ENCODE assay signal across 13 mouse cellular contexts in genomic region chr3:153567512-153567911, GRCm38 (mm10).
DNase-seq lines count a peak whose midpoint lies in the region; ATAC-seq and TF ChIP-seq lines count a peak whose summit lies in the region.
"Had no signal": no experiment of that assay in that cellular context is flagged by ENCODE, and none has a peak within 500 bp of the region (broad histone marks: within the 10 kb centered on the region; RNA-seq: fewer than 3 reads in every experiment).

No protein-coding gene starts in this region.

- TF ChIP-seq CTCF in Patski (IDR thresholded peaks at IDR 0.05) = no peak

- H3K27me3 ChIP-seq in heart, embryonic 12.5 days (replicated peaks) = no peaks in the 10 kb centered on the region
- H3K27me3 ChIP-seq in lung, embryonic 16.5 days (ENCODE audit: control insufficient read depth, insufficient read depth, low read depth, low read length) = no peaks in the 10 kb centered on the region
- H3K27me3 ChIP-seq in Patski = no peaks in the 10 kb centered on the region
- H3K27me3 ChIP-seq: heart, embryonic 15.5 days had no signal

- no peak overlapping the region for H3K27ac ChIP-seq in heart, embryonic 12.5 days (ENCODE audit: poor library complexity, severe bottlenecking)
- H3K27ac ChIP-seq in lung, embryonic 16.5 days (ENCODE audit: low read length) = no peak overlapping the region
- H3K27ac ChIP-seq: heart, embryonic 15.5 days had no signal

- H3K4me3 ChIP-seq in heart, embryonic 12.5 days = no peak overlapping the region
- no peak overlapping the region for H3K4me3 ChIP-seq in lung, embryonic 16.5 days (ENCODE audit: low read length)
- H3K4me3 ChIP-seq: heart, embryonic 15.5 days; myocyte had no signal

- H3K4me1 ChIP-seq in heart, embryonic 12.5 days (replicated peaks) = peaks cover 15% of the 10 kb centered on the region
- 0 out of 2 replicates have a peak, but pooled peaks cover 5% of the 10 kb centered on the region for H3K4me1 ChIP-seq in lung, embryonic 16.5 days (replicated peaks; ENCODE audit: control insufficient read depth, insufficient read depth, low read length)

- WGBS in heart, embryonic 12.5 days = 81% methylated on average over 4 of the region's 4 CpGs
- 25% methylated on average over 4 of the region's 4 CpGs for WGBS in lung, embryonic 16.5 days

- CTCF ChIA-PET in Patski (lab: Charles Lee) = interaction anchor here (1.4 to 2.4 kb wide), 4 partner anchors 10 to 86 kb away, joined by 3 to 10 read pairs (median 8); no protein-coding TSS in a partner anchor

- no peaks in the 10 kb centered on the region for H3K36me3 ChIP-seq in heart, embryonic 12.5 days
- no peaks in the 10 kb centered on the region for H3K36me3 ChIP-seq in lung, embryonic 16.5 days (ENCODE audit: control insufficient read depth, insufficient read depth, low read length)
- H3K36me3 ChIP-seq: heart, embryonic 15.5 days had no signal

- in situ Hi-C loops in Patski (cut with MboI; ENCODE audit: low pct_unique_long_range_greater_than_20kb) = no loop called here

- DNase-seq in heart, adult 8-10 months (ENCODE audit: low spot score) = no peak
- no peak for DNase-seq in lung, postnatal 25 days (ENCODE audit: low spot score)
- DNase-seq in Patski (ENCODE audit: low read depth, low spot score) = peak; percentile 61
- peak; percentile 23 for DNase-seq in lung, postnatal 36 days
- no peak for DNase-seq in urinary bladder, adult 2 months (ENCODE audit: low spot score)
- DNase-seq: gastrocnemius, postnatal 36 days; right cerebral cortex, postnatal 25 days; thymus, adult 2 months had no signal

- H3K9ac ChIP-seq in heart, embryonic 12.5 days = no peak overlapping the region
- no peak overlapping the region for H3K9ac ChIP-seq in lung, embryonic 16.5 days (ENCODE audit: low read length)
- H3K9ac ChIP-seq: heart, embryonic 15.5 days had no signal

- H3K9me3 ChIP-seq in heart, embryonic 12.5 days (replicated peaks) = no peaks in the 10 kb centered on the region
- no peaks in the 10 kb centered on the region for H3K9me3 ChIP-seq in lung, embryonic 16.5 days (ENCODE audit: control insufficient read depth, low read length)
- H3K9me3 ChIP-seq: heart, embryonic 15.5 days had no signal

- POLR2A ChIA-PET in Patski (lab: Charles Lee) = interaction anchor here (1.2 kb wide), 1 partner anchor 14 kb away, joined by 3 read pairs; no protein-coding TSS in a partner anchor

- no peak overlapping the region for H3K4me2 ChIP-seq in heart, embryonic 12.5 days
- no peak overlapping the region for H3K4me2 ChIP-seq in lung, embryonic 16.5 days (ENCODE audit: low read depth, low read length)
- H3K4me2 ChIP-seq: heart, embryonic 15.5 days; liver, embryonic 11.5 days had no signal

- 0 out of 2 replicates have a peak, but pooled peaks have one; percentile 18 for ATAC-seq in heart, embryonic 12.5 days (ENCODE audit: insufficient number of reproducible peaks, low FRiP score)
- peak; percentile 23; the same call in 1 of the 2 replicates for ATAC-seq in lung, embryonic 16.5 days (ENCODE audit: low read depth)
- ATAC-seq in Patski = peak; percentile 28

Comparison
In these comparisons a context has a peak if more than half of its experiments do, and no peak if none do; other contexts are left out.
1. DNase-seq: peak in Patski (single experiment) and lung, postnatal 36 days (single experiment); none in heart, adult 8-10 months (single experiment), lung, postnatal 25 days (single experiment) and urinary bladder, adult 2 months (single experiment).
2. Peak in every context shown above with its lines, with median percentiles within 50 percentile points of each other: ATAC-seq.